Mouse (Mus musculus): ENCODE measurements around the gene Proser2. TPM values are rescaled to one million over a fixed set of nuclear protein-coding genes. Genes with fewer than 3 reads are reported as not detected.

The Proser2 gene
- polyA plus RNA-seq, 1 experiment from 2014 or later, result 8.9 TPM

DNA sequence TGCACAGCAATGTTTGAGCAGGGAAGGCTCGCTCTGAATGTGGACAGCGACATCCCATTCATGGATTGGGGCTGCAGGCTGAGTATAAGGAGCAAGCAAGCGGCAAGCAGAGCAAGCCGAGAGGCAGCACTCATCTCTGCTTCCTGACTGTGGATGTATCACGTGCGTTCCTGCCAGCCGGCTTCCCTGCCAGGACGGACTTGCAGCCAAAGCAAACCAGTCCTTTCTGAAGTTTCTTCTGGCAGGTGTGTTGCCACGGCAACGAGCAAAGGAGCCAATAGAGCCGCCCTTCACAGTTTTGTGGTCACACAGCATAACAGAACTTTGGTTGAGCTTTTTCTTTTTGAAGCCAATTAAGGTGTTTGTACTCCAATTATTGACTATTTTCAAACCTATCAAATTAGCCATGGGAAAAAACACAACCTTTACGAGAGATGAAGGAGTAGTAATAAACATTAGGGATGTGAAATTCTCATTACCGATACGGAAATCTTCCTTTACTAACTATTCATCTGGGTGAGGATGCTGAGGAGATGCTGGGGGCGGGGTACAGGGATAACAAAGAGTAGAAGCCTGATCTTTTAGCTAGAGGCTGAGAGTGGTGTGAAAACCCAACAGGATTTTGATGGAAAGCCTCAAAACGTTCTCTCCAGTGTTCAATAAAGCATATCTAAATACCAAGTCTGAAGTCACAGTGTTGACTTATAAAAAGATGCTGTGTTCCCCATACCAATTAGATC lies 13.1 kb upstream of the Proser2 start:
- no peaks in the 10 kb centered on the region for H3K4me1 ChIP-seq (replicated peaks; ENCODE audit: control insufficient read depth, insufficient read depth, low read length)
- H3K9ac ChIP-seq (ENCODE audit: low read depth, low read length), result no peak overlapping the region
- no peak overlapping the region for H3K4me3 ChIP-seq (ENCODE audit: low read depth, low read length)
- WGBS, result 76% methylated on average over 16 of the region's 16 CpGs
- no peaks in the 10 kb centered on the region for H3K9me3 ChIP-seq (ENCODE audit: control insufficient read depth, low read length)
- ATAC-seq (replicated peaks; ENCODE audit: low FRiP score) (no peak), DNase-seq (ENCODE audit: low spot score) (no peak)
- no peaks in the 10 kb centered on the region for H3K36me3 ChIP-seq (ENCODE audit: control insufficient read depth, insufficient read depth, low read length)
- no peak overlapping the region for H3K4me2 ChIP-seq
- H3K27ac ChIP-seq (ENCODE audit: low read depth, low read length), result no peak overlapping the region
- H3K27me3 ChIP-seq (replicated peaks; ENCODE audit: control insufficient read depth, insufficient read depth, low read length), result no peaks in the 10 kb centered on the region

DNA sequence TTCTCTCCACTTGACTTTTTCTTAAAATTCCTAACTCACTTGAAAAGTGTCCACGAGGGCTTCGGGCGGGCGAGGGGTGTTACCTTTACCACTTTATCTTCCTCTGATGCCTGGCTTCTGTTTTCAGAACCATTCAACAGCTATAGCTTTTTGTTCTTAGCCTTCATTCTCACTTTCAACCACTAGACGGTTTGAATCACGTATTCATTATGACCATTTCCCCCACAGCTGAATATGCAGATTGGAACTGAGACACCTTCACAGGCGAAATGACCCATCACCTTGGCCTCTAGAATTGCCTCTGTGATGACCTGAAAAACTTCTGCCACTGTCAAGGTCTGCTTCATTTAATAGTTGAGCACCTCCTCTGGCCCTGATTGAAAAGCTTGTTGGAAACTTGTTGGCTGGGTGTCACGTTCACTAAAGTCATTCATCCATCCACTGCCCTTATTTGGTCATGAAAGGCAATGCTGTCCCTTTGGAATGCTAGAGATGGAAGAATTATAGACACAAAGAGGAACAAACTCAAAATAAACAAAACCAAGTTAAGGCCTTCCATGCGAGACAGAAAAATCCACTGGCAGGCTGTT lies 10.7 kb upstream of the Proser2 start:
- no peak for DNase-seq (ENCODE audit: low spot score)
- Histone ChIP-seq H3K27ac (ENCODE audit: low read depth, low read length) (no peak overlapping the region), H3K4me2 (no peak overlapping the region), H3K27me3 (replicated peaks; ENCODE audit: control insufficient read depth, insufficient read depth, low read length) (no peaks in the 10 kb centered on the region), H3K4me1 (replicated peaks; ENCODE audit: control insufficient read depth, insufficient read depth, low read length) (no peaks in the 10 kb centered on the region), H3K4me3 (ENCODE audit: low read depth, low read length) (no peak overlapping the region), H3K36me3 (ENCODE audit: control insufficient read depth, insufficient read depth, low read length) (no peaks in the 10 kb centered on the region), H3K9ac (ENCODE audit: low read depth, low read length) (no peak overlapping the region), H3K9me3 (ENCODE audit: control insufficient read depth, low read length) (no peaks in the 10 kb centered on the region)
- WGBS, result 81% methylated on average over 9 of the region's 9 CpGs
- no peak for ATAC-seq (replicated peaks; ENCODE audit: low FRiP score)

DNA sequence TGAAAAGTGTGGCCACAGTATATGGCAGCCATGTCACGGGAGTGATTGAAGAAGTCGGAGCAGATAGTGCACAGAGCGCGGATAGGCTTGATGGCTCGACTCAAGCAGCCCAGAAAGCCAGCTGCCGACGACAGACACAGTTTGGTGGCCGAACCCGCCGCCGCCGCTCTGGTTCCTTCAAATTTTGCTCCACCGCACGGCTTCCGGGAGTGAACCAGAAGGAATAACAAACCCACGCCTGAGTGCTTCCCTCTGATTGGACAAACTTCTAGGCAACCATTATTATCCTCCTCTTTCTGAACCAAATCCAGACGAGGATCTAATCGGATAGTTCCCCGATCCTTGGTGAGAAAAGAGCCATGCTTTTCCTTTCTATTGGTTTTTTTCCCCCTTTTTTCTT lies 3.9 kb upstream of the Proser2 start:
- no peaks in the 10 kb centered on the region for H3K36me3 ChIP-seq (ENCODE audit: control insufficient read depth, insufficient read depth, low read length)
- H3K4me3 ChIP-seq (ENCODE audit: low read depth, low read length), result no peak overlapping the region
- H3K9me3 ChIP-seq (ENCODE audit: control insufficient read depth, low read length), result no peaks in the 10 kb centered on the region
- H3K27ac ChIP-seq (ENCODE audit: low read depth, low read length), result no peak overlapping the region
- DNase-seq (ENCODE audit: low spot score) (no peak), ATAC-seq (replicated peaks; ENCODE audit: low FRiP score) (no peak)
- H3K9ac ChIP-seq (ENCODE audit: low read depth, low read length), result no peak overlapping the region
- H3K4me1 ChIP-seq (replicated peaks; ENCODE audit: control insufficient read depth, insufficient read depth, low read length), result no peaks in the 10 kb centered on the region
- 86% methylated on average over 19 of the region's 19 CpGs for WGBS
- no peak overlapping the region for H3K4me2 ChIP-seq
- peaks cover 9% of the 10 kb centered on the region for H3K27me3 ChIP-seq (replicated peaks; ENCODE audit: control insufficient read depth, insufficient read depth, low read length)

DNA sequence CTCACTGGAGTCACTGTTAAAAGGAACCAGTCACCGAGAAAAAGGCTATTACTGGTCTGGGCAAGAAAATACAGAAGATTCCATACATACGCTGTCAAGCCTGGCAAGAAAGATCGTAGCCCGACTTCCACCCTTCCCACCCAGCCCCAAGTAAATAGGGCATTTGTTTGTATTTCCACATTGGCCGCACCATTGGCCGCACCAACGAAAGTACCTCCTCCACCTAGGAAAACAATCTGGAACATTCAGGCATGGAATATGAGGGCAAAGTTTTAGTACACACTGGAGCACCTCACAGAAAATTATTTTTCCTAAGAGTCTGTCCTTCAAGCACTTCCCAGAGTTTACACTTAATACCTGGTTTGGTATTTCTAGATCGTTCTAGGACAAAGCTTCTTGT lies 1.1 kb downstream of the Proser2 start:
- no peak overlapping the region for H3K9ac ChIP-seq (ENCODE audit: low read depth, low read length)
- no peaks in the 10 kb centered on the region for H3K36me3 ChIP-seq (ENCODE audit: control insufficient read depth, insufficient read depth, low read length)
- peak overlapping the region; percentile 94 for H3K4me2 ChIP-seq
- no peaks in the 10 kb centered on the region for H3K9me3 ChIP-seq (ENCODE audit: control insufficient read depth, low read length)
- WGBS, result 41% methylated on average over 8 of the region's 8 CpGs
- H3K27ac ChIP-seq (ENCODE audit: low read depth, low read length), result no peak overlapping the region
- peaks cover 20% of the 10 kb centered on the region for H3K27me3 ChIP-seq (replicated peaks; ENCODE audit: control insufficient read depth, insufficient read depth, low read length)
- ATAC-seq (replicated peaks; ENCODE audit: low FRiP score) (no peak), DNase-seq (ENCODE audit: low spot score) (no peak)
- peaks cover 5% of the 10 kb centered on the region for H3K4me1 ChIP-seq (replicated peaks; ENCODE audit: control insufficient read depth, insufficient read depth, low read length)
- H3K4me3 ChIP-seq (ENCODE audit: low read depth, low read length), result peak overlapping the region; percentile 69

DNA sequence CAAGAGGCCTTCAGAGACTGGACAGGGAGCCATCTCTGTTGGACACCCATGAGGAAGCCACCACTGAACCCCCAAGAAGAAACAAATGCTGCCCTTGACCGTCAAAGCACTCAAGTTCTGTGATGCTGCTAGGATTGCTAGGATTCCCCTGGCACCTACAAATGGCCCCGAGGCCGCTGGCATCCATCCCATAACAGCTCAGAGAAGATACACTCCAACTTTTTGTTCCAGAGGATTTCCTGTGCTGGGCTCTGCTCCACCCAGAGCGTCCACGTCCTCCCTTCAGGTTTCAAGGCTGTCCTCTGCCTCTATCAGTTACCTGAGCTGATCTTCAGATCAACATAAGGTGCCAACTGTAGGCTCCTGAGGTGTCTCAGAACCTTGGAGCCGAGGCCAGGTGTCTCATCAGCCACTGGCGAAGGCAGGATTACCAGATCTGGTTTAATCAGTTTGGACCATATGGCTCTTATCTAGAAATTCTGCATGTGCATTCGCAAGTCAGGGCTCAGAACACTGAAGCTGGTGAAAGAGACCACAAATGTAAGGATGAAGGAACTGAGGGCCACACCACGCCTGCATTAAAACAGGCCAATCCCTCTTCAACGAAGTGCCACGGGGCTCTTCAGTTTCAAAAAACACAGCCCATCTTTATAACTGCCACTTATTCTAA lies 1.7 kb downstream of the Proser2 start:
- WGBS, result 57% methylated on average over 11 of the region's 11 CpGs
- Histone ChIP-seq H3K4me1 (replicated peaks; ENCODE audit: control insufficient read depth, insufficient read depth, low read length) (peaks cover 5% of the 10 kb centered on the region), H3K4me3 (ENCODE audit: low read depth, low read length) (peak overlapping the region; percentile 69), H3K27me3 (replicated peaks; ENCODE audit: control insufficient read depth, insufficient read depth, low read length) (peaks cover 20% of the 10 kb centered on the region), H3K9ac (ENCODE audit: low read depth, low read length) (no peak overlapping the region), H3K4me2 (peak overlapping the region; percentile 94), H3K27ac (ENCODE audit: low read depth, low read length) (no peak overlapping the region), H3K9me3 (ENCODE audit: control insufficient read depth, low read length) (no peaks in the 10 kb centered on the region), H3K36me3 (ENCODE audit: control insufficient read depth, insufficient read depth, low read length) (no peaks in the 10 kb centered on the region)
- peak; percentile 70 for ATAC-seq (replicated peaks; ENCODE audit: low FRiP score)
- no peak for DNase-seq (ENCODE audit: low spot score)

DNA sequence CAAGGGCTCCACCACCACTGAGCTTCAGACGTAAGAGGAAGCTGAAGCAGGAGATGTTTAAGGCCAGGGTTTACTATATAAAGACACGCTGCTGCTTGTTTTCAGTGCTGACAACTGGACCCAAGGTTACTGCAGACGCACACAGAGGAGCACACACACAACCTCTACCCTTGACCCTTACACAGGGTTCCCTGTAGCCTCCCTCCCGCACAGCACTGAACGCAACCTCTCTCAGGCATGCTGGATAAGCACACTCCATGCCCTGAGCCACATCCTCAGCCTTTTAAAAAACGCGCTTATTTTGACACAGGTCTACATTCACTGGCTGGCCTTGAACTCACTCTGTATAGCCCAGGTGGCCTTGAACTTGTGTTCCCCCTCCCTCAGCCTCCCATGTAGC lies 7.0 kb downstream of the Proser2 start:
- Histone ChIP-seq H3K9me3 (ENCODE audit: control insufficient read depth, low read length) (no peaks in the 10 kb centered on the region), H3K27ac (ENCODE audit: low read depth, low read length) (peak overlapping the region; percentile 32; the same call in 1 of the 2 replicates), H3K4me2 (no peak overlapping the region), H3K36me3 (ENCODE audit: control insufficient read depth, insufficient read depth, low read length) (no peaks in the 10 kb centered on the region), H3K9ac (ENCODE audit: low read depth, low read length) (no peak overlapping the region), H3K27me3 (replicated peaks; ENCODE audit: control insufficient read depth, insufficient read depth, low read length) (peaks cover 2% of the 10 kb centered on the region), H3K4me1 (replicated peaks; ENCODE audit: control insufficient read depth, insufficient read depth, low read length) (peaks cover 5% of the 10 kb centered on the region), H3K4me3 (ENCODE audit: low read depth, low read length) (no peak overlapping the region)
- WGBS, result 69% methylated on average over 7 of the region's 7 CpGs
- DNase-seq (ENCODE audit: low spot score), result no peak
- ATAC-seq (replicated peaks; ENCODE audit: low FRiP score), result no peak

DNA sequence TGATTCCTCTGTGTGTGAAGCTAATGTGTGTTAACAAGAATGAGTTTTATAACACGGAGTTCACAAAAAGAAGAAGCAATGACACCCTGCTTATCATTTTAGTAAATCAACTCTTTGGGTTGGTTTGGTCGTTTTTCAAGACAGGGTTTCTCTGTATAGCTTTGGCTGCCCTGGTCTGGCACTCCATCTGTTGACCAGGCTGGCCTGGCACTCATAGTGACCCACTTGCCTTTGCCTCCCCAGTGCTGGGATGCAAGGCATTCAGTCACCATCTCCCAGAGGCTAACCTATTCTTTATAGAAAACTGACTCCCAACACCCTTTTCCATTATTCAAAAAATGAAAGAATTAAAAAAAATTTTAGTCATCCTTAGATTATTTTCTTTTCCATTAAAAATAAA lies 8.9 kb downstream of the Proser2 start:
- WGBS, result 63% methylated on average over 2 of the region's 2 CpGs
- H3K4me3 ChIP-seq (ENCODE audit: low read depth, low read length), result no peak overlapping the region
- ATAC-seq (replicated peaks; ENCODE audit: low FRiP score), result no peak

DNA sequence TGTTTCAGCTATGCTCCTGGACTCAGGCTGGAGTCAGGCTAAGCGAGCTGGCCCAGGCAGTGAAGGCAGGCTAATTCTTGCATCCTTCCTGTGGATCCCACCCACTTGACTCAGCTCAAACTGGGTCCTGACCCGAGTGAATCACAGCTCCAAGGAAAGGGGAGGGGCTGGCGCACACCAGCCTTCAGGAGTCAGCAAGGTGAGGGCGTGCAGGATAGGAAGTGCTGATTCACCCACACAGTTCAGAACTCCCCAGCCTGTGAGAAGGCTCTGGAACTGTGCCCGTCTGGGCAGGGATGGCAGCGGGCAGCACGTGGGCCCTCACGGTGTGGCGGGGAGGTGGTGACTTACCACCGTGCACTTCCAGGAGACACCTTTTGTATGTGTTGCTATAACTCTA lies 11.8 kb downstream of the Proser2 start:
- Histone ChIP-seq H3K27ac (ENCODE audit: low read depth, low read length) (no peak overlapping the region), H3K4me1 (replicated peaks; ENCODE audit: control insufficient read depth, insufficient read depth, low read length) (peaks cover 5% of the 10 kb centered on the region), H3K27me3 (replicated peaks; ENCODE audit: control insufficient read depth, insufficient read depth, low read length) (no peaks in the 10 kb centered on the region), H3K4me2 (no peak overlapping the region), H3K4me3 (ENCODE audit: low read depth, low read length) (no peak overlapping the region), H3K9ac (ENCODE audit: low read depth, low read length) (no peak overlapping the region), H3K9me3 (ENCODE audit: control insufficient read depth, low read length) (no peaks in the 10 kb centered on the region), H3K36me3 (ENCODE audit: control insufficient read depth, insufficient read depth, low read length) (no peaks in the 10 kb centered on the region)
- no peak for DNase-seq (ENCODE audit: low spot score)
- WGBS, result 75% methylated on average over 10 of the region's 10 CpGs
- no peak; the same call in 1 of the 2 replicates for ATAC-seq (replicated peaks; ENCODE audit: low FRiP score)

More for the DNA sequence above, 8.9 kb downstream of the Proser2 start:
- Histone ChIP-seq H3K27me3 (replicated peaks; ENCODE audit: control insufficient read depth, insufficient read depth, low read length) (no peaks in the 10 kb centered on the region), H3K4me1 (replicated peaks; ENCODE audit: control insufficient read depth, insufficient read depth, low read length) (peaks cover 5% of the 10 kb centered on the region), H3K9me3 (ENCODE audit: control insufficient read depth, low read length) (no peaks in the 10 kb centered on the region), H3K9ac (ENCODE audit: low read depth, low read length) (no peak overlapping the region), H3K27ac (ENCODE audit: low read depth, low read length) (no peak overlapping the region), H3K4me2 (no peak overlapping the region), H3K36me3 (ENCODE audit: control insufficient read depth, insufficient read depth, low read length) (no peaks in the 10 kb centered on the region)
- no peak for DNase-seq (ENCODE audit: low spot score)

Measured in liver, embryonic 11.5 days (tissue).